Mouse (Mus musculus): ENCODE measurements around the gene Agps. TPM values are rescaled to one million over a fixed set of nuclear protein-coding genes. Genes with fewer than 3 reads are reported as not detected.

Gene Agps
- total RNA-seq (2014; fragmentation: Nextera tagmentation) (27.6 and 32.8 TPM in 2 replicates), total RNA-seq (2017) (24.3 and 34.3 TPM in 2 replicates)

DNA sequence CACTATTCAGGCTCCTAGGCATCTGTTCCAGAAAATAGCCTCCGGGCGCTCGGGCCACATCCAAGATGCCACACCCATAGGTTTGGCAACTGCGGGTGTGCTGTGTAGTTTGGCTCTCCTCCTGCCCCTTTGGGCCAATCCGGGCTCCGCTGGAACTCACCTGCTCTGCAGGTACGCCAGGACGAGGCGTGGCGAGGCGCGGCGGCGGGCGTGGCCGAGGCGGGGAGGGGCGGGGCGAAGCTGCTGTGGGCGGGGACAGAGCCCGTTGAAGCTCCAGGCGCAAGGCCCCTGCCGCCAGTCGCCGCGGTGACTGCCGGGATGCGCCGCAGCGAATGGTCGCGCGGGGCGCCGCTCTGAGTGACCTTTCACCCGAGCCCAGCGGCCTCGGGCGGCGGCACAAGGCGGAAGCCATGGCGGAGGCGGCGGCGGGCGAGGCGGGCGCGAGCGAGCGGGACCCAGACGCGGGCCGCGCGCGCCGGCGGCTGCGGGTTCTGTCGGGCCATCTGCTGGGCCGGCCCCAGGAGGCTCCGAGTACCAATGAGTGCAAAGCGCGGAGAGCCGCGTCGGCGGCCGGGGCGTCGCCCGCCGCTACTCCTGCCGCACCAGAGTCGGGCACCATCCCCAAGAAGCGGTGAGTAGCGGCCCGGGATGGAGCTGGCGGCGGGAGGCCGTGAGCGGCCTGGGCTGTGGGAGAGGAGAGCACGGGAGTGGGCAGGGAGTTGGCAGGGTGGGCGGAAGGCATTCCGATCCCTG, at the start of gene Agps:
Agps (plus strand) TSS at position 297 of the 753 bp plus-strand sequence.
- peak; percentile 88 for ATAC-seq (replicated peaks; ENCODE audit: low FRiP score, low TSS enrichment, poor library complexity, severe bottlenecking)

GRCm38 (mm10) chr2:75786075-75786474, 45.9 kb upstream of the Agps start:
- peak; percentile 82 for ATAC-seq (replicated peaks; ENCODE audit: low FRiP score, low TSS enrichment, poor library complexity, severe bottlenecking)

DNA sequence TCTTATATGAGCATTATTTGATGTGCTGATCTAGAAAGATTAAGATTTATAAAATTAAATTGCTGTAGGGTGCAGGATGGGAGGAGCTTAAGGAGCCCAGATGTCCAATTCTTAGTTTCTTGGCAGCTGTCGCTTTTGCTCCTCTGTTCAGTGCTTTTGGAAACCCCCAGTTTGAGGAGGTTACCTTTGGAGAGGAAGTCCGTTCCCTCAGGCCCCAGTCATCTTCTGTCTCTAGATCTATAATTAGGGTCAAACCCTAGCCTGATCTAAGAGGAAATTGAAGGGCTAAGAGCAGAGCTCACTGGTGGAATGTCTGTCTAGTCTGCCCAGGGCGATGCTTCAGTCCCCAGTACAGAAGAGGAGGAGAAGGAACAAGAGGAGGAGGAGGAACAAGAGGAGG, 43.5 kb upstream of the Agps start:
- no peak for ATAC-seq (replicated peaks; ENCODE audit: low FRiP score, low TSS enrichment, poor library complexity, severe bottlenecking)

- ATAC-seq (replicated peaks; ENCODE audit: low FRiP score, low TSS enrichment, poor library complexity, severe bottlenecking) = no peak
Observed at GRCm38 (mm10) chr2:75789959-75790523, 41.9 kb upstream of the Agps start.

DNA sequence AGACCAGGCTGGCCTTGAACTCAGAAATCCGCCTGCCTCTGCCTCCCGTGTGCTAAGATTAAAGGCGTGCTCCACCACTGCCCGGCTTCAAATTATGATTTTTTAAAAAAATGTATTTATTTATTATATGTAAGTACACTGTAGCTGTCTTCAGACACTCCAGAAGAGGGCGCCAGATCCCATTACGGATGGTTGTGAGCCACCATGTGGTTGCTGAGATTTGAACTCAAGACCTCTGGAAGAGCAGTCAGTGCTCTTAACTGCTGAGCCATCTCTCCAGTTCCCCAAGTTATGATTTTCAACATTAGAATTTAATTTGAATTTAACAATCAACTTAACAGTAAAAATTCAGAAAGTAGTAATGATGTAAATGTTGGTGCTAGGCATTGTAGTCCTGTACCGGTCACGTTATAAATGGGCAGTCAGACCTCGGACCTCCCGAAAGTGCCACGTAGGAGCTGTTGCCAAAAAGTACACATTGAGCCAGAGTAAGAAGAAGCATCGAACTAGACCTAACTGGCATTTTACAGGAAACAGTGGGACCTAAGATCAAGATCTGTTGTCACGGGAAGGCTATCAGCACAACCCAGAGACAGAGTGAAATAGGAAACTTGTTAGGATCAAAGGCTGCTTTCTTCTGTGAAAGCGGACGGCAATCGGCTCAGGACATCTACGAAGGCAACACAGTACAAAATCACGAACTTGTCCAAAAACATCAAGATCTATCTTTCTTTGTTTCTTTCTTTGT, 40.2 kb upstream of the Agps start:
- peak; percentile 66 for ATAC-seq (replicated peaks; ENCODE audit: low FRiP score, low TSS enrichment, poor library complexity, severe bottlenecking)

GRCm38 (mm10) chr2:75792377-75793203, 39.4 kb upstream of the Agps start:
- ATAC-seq (replicated peaks; ENCODE audit: low FRiP score, low TSS enrichment, poor library complexity, severe bottlenecking) = peak; percentile 82

- ATAC-seq (replicated peaks; ENCODE audit: low FRiP score, low TSS enrichment, poor library complexity, severe bottlenecking) = no peak
Observed at GRCm38 (mm10) chr2:75796181-75796580, 35.8 kb upstream of the Agps start.

GRCm38 (mm10) chr2:75798434-75798970, 33.5 kb upstream of the Agps start:
- no peak for ATAC-seq (replicated peaks; ENCODE audit: low FRiP score, low TSS enrichment, poor library complexity, severe bottlenecking)

DNA sequence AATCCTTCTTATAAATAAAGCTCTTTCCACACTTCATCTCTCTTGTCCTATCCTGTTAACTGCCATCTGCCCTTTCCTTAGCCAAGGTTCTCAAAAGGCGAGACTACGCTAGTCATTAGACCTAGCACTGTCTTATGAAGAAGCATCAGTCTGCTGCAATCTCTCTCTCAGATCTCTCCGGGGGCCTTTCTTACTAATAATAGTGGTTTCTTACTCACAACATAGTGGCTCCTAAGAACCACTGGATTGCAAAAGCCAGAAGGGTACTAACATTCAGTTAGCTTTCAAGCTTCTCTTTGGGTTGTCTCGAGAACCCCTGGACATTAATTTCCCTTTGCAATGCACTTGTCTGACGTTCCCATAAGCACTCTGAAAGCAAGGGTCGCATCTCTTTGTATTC, 26.2 kb upstream of the Agps start:
- no peak for ATAC-seq (replicated peaks; ENCODE audit: low FRiP score, low TSS enrichment, poor library complexity, severe bottlenecking)

GRCm38 (mm10) chr2:75806891-75807290, 25.1 kb upstream of the Agps start:
- no peak for ATAC-seq (replicated peaks; ENCODE audit: low FRiP score, low TSS enrichment, poor library complexity, severe bottlenecking)

GRCm38 (mm10) chr2:75807460-75807859, 24.5 kb upstream of the Agps start:
- ATAC-seq (replicated peaks; ENCODE audit: low FRiP score, low TSS enrichment, poor library complexity, severe bottlenecking) = no peak

DNA sequence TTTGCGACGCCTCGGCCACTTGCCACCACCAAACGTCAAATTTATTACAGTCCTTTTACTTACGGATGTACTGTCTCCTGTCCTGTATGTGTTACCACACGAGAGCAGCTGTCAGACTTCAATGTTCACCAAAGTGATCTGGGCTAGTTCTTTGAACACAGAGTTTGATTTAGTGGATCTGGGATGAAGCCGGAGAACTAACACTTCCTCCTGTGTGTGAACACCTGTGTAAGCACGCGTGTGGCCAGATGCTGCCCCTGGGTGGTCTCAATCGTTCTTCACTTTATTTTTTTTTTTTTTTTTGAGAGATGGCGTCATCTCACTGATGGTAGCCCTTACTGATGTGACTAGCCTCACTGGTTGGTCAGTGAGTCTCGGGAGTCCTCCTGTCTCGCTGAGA, 17.1 kb upstream of the Agps start:
- ATAC-seq (replicated peaks; ENCODE audit: low FRiP score, low TSS enrichment, poor library complexity, severe bottlenecking) = no peak

DNA sequence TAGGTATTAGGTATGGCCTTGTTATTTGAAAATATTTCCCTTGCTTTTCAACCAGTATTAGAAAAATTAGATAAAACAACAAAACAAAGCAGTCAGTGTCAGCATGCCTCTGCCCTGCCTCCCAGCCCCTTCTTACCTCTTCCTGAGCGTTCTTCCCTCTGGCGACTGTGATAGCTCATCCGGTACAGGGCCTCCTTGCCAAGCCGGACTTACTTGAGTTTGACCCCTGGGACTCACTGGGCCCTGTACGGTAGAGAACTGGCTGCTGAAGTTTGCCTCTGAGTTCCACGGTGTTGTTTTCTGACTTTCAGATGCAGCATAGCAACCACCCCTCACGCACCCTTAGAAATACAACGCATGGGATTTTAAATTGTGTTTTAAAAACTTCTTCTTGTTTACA, 16.5 kb upstream of the Agps start:
- ATAC-seq (replicated peaks; ENCODE audit: low FRiP score, low TSS enrichment, poor library complexity, severe bottlenecking) = no peak

GRCm38 (mm10) chr2:75816673-75817072, 15.3 kb upstream of the Agps start:
- no peak for ATAC-seq (replicated peaks; ENCODE audit: low FRiP score, low TSS enrichment, poor library complexity, severe bottlenecking)

- ATAC-seq (replicated peaks; ENCODE audit: low FRiP score, low TSS enrichment, poor library complexity, severe bottlenecking) = no peak
Observed at GRCm38 (mm10) chr2:75818719-75819118, 13.3 kb upstream of the Agps start.

DNA sequence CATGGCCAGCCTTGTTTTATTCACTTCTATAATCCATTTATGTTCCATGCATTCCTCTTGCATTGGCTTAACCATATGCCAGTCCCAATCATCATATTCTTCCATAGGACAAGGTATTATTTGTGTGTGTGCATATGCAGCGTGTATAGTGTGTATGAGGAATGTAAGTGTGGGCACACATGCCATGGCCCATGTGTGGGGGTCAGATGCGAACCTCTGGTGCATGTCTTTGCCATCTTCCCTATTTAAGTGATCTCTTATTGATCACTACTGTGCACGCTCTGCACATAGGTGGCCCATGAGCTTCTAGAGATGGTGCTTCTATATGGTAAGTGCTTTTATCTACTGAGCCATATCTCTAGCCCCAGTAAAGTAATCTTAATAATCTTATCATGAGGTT, 12.2 kb upstream of the Agps start:
- ATAC-seq (replicated peaks; ENCODE audit: low FRiP score, low TSS enrichment, poor library complexity, severe bottlenecking) = no peak

DNA sequence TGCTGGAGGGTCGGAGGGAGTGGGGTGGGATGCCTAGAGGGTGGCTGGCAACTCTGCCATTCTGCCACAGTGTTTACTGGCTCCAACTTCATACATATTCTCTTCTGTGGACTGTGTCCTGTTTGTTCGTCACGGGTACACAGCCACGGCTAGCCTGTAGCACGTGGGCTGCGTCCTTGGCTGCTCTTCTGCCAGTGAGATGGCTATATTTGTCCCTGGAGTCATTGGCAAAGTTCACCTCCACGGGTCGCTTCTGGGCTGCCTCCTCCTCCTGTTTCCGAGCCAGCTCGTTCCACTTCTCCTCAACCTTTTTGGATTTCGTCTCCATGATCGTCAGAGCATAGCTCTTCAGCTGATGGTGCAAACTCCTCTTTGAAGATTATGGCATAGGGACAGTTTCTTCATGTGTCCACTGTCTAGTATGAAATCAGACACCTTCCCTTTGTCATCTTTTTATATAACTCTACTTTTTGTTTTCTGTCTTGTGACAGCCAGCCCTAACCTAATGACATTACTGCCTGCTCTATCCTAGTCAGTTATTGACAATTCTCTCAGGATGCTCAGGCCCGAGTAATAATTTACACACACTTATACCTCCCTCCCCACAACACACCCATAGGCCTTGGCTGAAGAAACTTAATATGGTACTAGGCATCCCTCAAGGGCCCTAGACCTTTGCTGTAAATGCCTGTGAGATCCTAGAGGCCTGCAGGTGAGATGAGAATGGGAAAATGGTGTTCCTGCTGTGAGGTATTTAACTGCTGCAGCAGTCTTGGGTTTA, 9.8 kb upstream of the Agps start:
- no peak for ATAC-seq (replicated peaks; ENCODE audit: low FRiP score, low TSS enrichment, poor library complexity, severe bottlenecking)

DNA sequence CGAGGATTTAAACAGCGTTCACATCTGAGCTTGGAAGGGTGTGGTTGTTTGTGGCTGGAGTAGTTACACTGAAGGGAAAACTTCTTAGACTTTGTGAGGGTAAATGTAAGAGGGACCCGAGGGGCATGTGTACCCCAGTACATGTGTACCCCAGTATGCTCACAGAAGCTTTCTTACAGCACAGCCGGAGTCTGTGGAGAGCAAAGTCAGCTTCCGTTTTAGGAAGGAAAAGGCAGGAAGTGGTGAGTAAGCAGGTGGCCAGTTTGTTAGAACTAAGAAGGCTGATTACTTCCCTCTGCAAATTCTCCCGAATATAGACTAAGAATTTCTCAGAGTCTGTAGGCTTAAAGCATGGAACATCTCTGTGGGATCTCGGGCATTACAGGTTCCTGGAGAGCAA, 8.2 kb upstream of the Agps start:
- ATAC-seq (replicated peaks; ENCODE audit: low FRiP score, low TSS enrichment, poor library complexity, severe bottlenecking) = peak; percentile 38; the same call in 1 of the 2 replicates

DNA sequence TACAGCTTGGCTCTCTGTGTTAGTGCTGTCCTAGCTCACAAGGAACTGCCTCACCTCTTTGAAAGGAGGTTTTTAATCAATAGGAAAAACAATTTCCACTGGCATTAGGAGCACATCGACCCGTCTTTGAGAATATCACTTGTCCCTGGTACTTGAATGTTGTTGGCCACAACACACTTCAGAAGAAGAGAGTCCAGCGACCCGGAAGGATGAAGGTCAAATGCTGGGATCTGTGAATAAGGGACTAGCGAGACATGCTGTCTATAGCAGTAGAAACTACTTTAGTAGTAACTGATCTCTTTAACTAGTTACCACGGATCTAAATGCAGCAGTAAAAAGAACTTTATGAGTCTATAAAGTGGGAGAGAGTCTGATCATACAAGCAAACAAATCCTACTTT, 7.8 kb upstream of the Agps start:
- ATAC-seq (replicated peaks; ENCODE audit: low FRiP score, low TSS enrichment, poor library complexity, severe bottlenecking) = no peak

Data from megakaryocyte-erythroid progenitor cell, adult 5-6 weeks (primary cell).